Mouse (Mus musculus): ENCODE results near the gene Selenow.

The Selenow gene

GRCm38 (mm10) chr7:15905861-15906260, 16.3 kb downstream of the Selenow start:
- DNase-seq (ENCODE audit: low spot score) = no peak

- no peak for DNase-seq (ENCODE audit: low spot score)
Measured at GRCm38 (mm10) chr7:15901366-15902048, 20.7 kb downstream of the Selenow start.

- DNase-seq (ENCODE audit: low spot score) = no peak
Measured at GRCm38 (mm10) chr7:15894251-15894650, 28.0 kb downstream of the Selenow start.

GRCm38 (mm10) chr7:15884127-15884526, 38.1 kb downstream of the Selenow start:
- no peak for DNase-seq (ENCODE audit: low spot score)

GRCm38 (mm10) chr7:15882317-15882716, 39.9 kb downstream of the Selenow start, which contains the start of gene Crxos:
Gene Crxos, plus strand, starts transcription at chr7:15882617.
- no peak for DNase-seq (ENCODE audit: low spot score)

- no peak for DNase-seq (ENCODE audit: low spot score)
Measured at GRCm38 (mm10) chr7:15881831-15882230, 40.4 kb downstream of the Selenow start.

GRCm38 (mm10) chr7:15881388-15881787, 40.8 kb downstream of the Selenow start:
- no peak for DNase-seq (ENCODE audit: low spot score)

- DNase-seq (ENCODE audit: low spot score) = no peak
Measured at GRCm38 (mm10) chr7:15879756-15880155, 42.4 kb downstream of the Selenow start, which contains the start of gene Crx. Gene Crx, minus strand, starts transcription at chr7:15879968.
